Mouse (Mus musculus) liver, embryonic 11.5 days (tissue): ENCODE data around the gene Uqcc2. TPM values are rescaled to one million over a fixed set of nuclear protein-coding genes. Genes with fewer than 3 reads are reported as not detected.

ENCODE experiments used
- ATAC-seq: fragments of 200-750 bp; cut with Nextera tagmentation; replicated peaks from 2 replicates; pipeline ENCODE4 v1.8.0; 2017; ENCODE audit warnings: moderate number of reproducible peaks, mild to moderate bottlenecking, moderate TSS enrichment, moderate library complexity; ENCODE audit not compliant: low FRiP score
- DNase-seq: peaks from one replicate; pipeline ENCODE4 v3.0.0-alpha.2; 2017; ENCODE audit warnings: low spot score
- H3K27ac ChIP-seq: fragments of 300-500 bp; sonication (generic); 2 replicates; pipeline ENCODE4 v1.5.1; 2014; ENCODE audit warnings: mild to moderate bottlenecking, low read depth, low read length, control low read depth
- H3K27me3 ChIP-seq: fragments of 300-500 bp; sonication (generic); replicated peaks from 2 replicates; pipeline ENCODE4 v1.6.1; 2014; ENCODE audit warnings: low read length, mixed read lengths; ENCODE audit not compliant: control insufficient read depth, insufficient read depth
- H3K36me3 ChIP-seq: fragments of 300-500 bp; sonication (generic); 2 replicates; pipeline ENCODE4 v1.6.1; 2014; ENCODE audit warnings: mild to moderate bottlenecking, low read length, moderate library complexity, mixed read lengths; ENCODE audit not compliant: control insufficient read depth, insufficient read depth
- H3K4me1 ChIP-seq: fragments of 300-500 bp; sonication (generic); replicated peaks from 2 replicates; pipeline ENCODE4 v1.6.1; 2014; ENCODE audit warnings: low read length, mixed read lengths; ENCODE audit not compliant: control insufficient read depth, insufficient read depth
- H3K4me2 ChIP-seq: fragments of 300-500 bp; sonication (generic); 2 replicates; pipeline ENCODE4 v1.6.1; 2014; ENCODE audit warnings: mild to moderate bottlenecking, control low read depth, moderate library complexity
- H3K4me3 ChIP-seq: fragments of 300-500 bp; sonication (generic); 2 replicates; pipeline ENCODE4 v1.5.1; 2014; ENCODE audit warnings: low read depth, low read length, control low read depth
- H3K9ac ChIP-seq: fragments of 300-500 bp; sonication (generic); 2 replicates; pipeline ENCODE4 v1.6.1; 2014; ENCODE audit warnings: low read depth, low read length, control low read depth
- H3K9me3 ChIP-seq: fragments of 300-500 bp; sonication (generic); 2 replicates; pipeline ENCODE4 v1.6.1; 2016; ENCODE audit warnings: low read length, inconsistent platforms, mixed read lengths; ENCODE audit not compliant: control insufficient read depth
- WGBS: fragments of 180-500 bp; shearing (Covaris S2); extraction: QIAGEN DNeasy Blood & Tissue Kit; methylation state at CpG from one replicate; pipeline ENCODE4 v1.1.7; 2014; 5-methylcytosine and 5-hydroxymethylcytosine counted together
- polyA plus RNA-seq: library from polyadenylated mRNA; unstranded; fragments of >200 nt; fragmentation: Nextera tagmentation; extraction: Ambion mirVana; gene quantifications from 2 replicates; pipeline ENCODE4 v1.2.1, GENCODE M21; 2014

Gene Uqcc2
- polyA plus RNA-seq: 386 and 413 TPM in 2 replicates

DNA sequence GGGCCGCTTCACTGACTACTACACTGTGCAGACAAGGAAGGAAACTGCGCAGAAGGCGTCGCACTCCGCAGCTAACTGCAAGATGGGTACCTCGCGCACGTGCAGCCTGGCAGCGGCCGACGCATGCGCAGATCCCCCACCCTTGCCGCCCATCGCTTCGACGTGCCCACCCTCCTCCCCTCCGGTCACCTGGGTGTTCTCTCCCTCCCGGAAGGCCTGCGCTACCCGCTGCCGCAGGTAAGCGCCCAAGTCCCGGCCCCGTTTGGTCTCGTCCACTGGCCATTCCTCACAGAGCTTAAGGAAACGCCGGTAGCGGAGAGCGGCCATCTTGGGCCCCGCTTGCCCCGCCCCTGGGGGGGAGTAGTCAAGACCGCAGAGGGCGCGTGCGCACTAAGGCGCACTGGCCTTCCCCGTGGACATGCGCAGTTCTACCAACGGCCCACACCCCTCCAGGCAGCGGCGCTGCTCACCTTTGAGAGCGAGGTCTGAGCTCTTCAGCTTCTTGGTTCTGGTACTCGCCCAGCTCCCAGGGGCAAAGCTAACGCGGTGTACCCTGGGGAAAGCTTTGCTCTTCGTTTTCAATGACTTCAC lies at the start of gene Uqcc2:
Uqcc2 (minus strand) TSS at position 366 of the 591 bp plus-strand sequence.
- H3K9me3 ChIP-seq: no peaks in the 10 kb centered on the region
- H3K4me1 ChIP-seq: peaks cover 32% of the 10 kb centered on the region
- H3K27ac ChIP-seq: peak within 1 kb of the TSS; percentile 70
- H3K4me2 ChIP-seq: peak within 1 kb of the TSS; percentile 50
- H3K4me3 ChIP-seq: peak within 1 kb of the TSS; percentile 77
- ATAC-seq: peak; percentile 94
- peak; percentile 97 for DNase-seq
- H3K36me3 ChIP-seq: peaks cover 3% of the 10 kb centered on the region; the same call in 1 of the 2 replicates
- peak within 1 kb of the TSS; percentile 76 for H3K9ac ChIP-seq
- under 1% methylated on average over 46 of the region's 46 CpGs for WGBS
- H3K27me3 ChIP-seq: peaks cover 5% of the 10 kb centered on the region; the same call in 1 of the 2 replicates

DNA sequence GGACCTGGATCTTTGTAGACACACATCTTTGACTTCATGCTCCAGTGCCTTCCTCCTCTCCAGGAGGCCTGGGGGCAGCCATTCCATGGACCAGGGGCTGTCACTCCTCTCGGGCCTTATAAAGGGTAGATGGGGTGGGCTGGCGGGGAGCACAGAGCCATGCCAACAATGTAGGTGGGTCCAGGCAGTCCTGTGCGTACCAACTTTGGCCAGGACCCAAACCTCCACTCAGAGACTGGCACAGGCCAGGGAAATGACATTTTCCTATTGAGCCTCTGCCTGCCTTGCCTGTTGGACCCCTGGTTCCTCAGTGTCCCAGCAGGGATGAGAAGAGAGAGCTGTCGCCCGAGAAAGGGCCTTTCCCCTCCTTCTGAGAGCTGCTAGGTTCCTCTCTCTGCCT lies 48.7 kb upstream of the Uqcc2 start:
- DNase-seq (no peak), ATAC-seq (no peak)
- H3K9ac ChIP-seq: no peak overlapping the region
- H3K4me1 ChIP-seq: peaks cover 8% of the 10 kb centered on the region
- peaks cover 4% of the 10 kb centered on the region; the same call in 1 of the 2 replicates for H3K9me3 ChIP-seq
- no peak overlapping the region for H3K4me2 ChIP-seq
- no peaks in the 10 kb centered on the region for H3K36me3 ChIP-seq
- WGBS: 80% methylated on average over 5 of the region's 5 CpGs
- no peak overlapping the region for H3K4me3 ChIP-seq
- no peak overlapping the region for H3K27ac ChIP-seq
- H3K27me3 ChIP-seq: no peaks in the 10 kb centered on the region

- no peak overlapping the region for H3K4me3 ChIP-seq
- peaks cover 4% of the 10 kb centered on the region; the same call in 1 of the 2 replicates for H3K9me3 ChIP-seq
- H3K36me3 ChIP-seq: no peaks in the 10 kb centered on the region
- no peak overlapping the region for H3K4me2 ChIP-seq
- no peak overlapping the region for H3K27ac ChIP-seq
- no peak overlapping the region for H3K9ac ChIP-seq
- H3K27me3 ChIP-seq: no peaks in the 10 kb centered on the region
- 40% methylated on average over 3 of the region's 3 CpGs for WGBS
- ATAC-seq (peak; percentile 46), DNase-seq (no peak)
- peaks cover 8% of the 10 kb centered on the region for H3K4me1 ChIP-seq
These were observed 48.0 kb upstream of the Uqcc2 start for GRCm38 (mm10) chr17:27181666-27182065.

- Histone ChIP-seq H3K4me3 (no peak overlapping the region), H3K36me3 (no peaks in the 10 kb centered on the region), H3K4me1 (peaks cover 12% of the 10 kb centered on the region), H3K27ac (no peak overlapping the region), H3K9me3 (peaks cover 4% of the 10 kb centered on the region; the same call in 1 of the 2 replicates), H3K9ac (no peak overlapping the region), H3K27me3 (no peaks in the 10 kb centered on the region), H3K4me2 (no peak overlapping the region)
- ATAC-seq: no peak
- no peak for DNase-seq
- 54% methylated on average over 12 of the region's 12 CpGs for whole genome bisulfite sequencing
These were observed 46.1 kb upstream of the Uqcc2 start for GRCm38 (mm10) chr17:27179681-27180280.

GRCm38 (mm10) chr17:27178427-27179177 lies 44.9 kb upstream of the Uqcc2 start:
- H3K4me3 ChIP-seq: no peak overlapping the region
- H3K4me2 ChIP-seq: no peak overlapping the region
- DNase-seq (no peak), ATAC-seq (peak; percentile 55)
- H3K9ac ChIP-seq: no peak overlapping the region
- H3K27ac ChIP-seq: peak overlapping the region; percentile 28; the same call in 1 of the 2 replicates
- no peaks in the 10 kb centered on the region for H3K27me3 ChIP-seq
- H3K36me3 ChIP-seq: no peaks in the 10 kb centered on the region
- peaks cover 4% of the 10 kb centered on the region; the same call in 1 of the 2 replicates for H3K9me3 ChIP-seq
- WGBS: 82% methylated on average over 17 of the region's 17 CpGs
- peaks cover 10% of the 10 kb centered on the region for H3K4me1 ChIP-seq

- Histone ChIP-seq H3K9ac (no peak overlapping the region), H3K9me3 (peaks cover 4% of the 10 kb centered on the region; the same call in 1 of the 2 replicates), H3K36me3 (no peaks in the 10 kb centered on the region), H3K4me1 (peaks cover 9% of the 10 kb centered on the region), H3K27me3 (no peaks in the 10 kb centered on the region; the same call in 1 of the 2 replicates), H3K4me3 (no peak overlapping the region), H3K27ac (no peak overlapping the region), H3K4me2 (no peak overlapping the region)
- WGBS: 80% methylated on average over 9 of the region's 9 CpGs
- ATAC-seq (no peak), DNase-seq (no peak)
These were observed 44.3 kb upstream of the Uqcc2 start for GRCm38 (mm10) chr17:27178019-27178418.

DNA sequence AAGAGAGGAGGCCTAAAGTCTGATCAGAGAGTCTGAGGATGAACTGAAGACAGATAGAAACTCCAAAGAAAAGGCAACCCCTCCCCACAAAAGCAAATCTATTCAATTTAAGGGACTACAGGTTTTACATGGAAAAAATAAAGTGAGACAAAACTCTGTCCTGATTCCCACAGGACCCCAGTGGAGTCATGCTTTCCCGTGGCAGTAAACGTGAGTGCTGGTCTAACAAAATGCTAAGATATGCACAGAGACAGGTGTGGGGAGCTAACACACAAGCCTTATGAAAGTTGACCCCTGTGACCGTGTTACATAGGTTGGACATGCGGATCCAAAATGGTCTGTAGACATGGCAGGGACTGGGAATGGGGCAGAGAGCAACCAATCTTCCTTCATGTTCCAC lies 43.0 kb upstream of the Uqcc2 start:
- DNase-seq: no peak
- no peak for ATAC-seq
- WGBS: 82% methylated on average over 4 of the region's 4 CpGs

DNA sequence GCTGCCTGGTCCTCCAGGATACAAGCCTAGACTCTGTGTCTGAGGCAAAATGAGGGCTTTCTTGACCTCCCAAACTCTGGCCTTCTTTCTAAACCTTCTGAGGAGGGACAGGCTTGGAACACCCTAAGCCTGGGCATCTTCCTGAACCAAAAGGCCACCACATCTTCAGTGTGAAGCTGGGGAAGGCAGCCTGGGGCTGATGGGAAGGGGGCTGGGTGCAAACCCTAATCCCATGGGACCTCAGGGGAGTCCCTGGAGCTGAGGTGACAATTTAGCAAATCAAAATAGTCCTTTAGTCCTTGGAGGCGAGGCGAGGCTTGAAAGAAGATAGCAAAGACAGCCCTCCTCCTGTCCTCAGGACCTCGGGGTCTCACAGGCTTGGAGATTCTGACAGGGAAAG lies 42.6 kb upstream of the Uqcc2 start:
- H3K4me2 ChIP-seq: no peak overlapping the region
- no peaks in the 10 kb centered on the region for H3K36me3 ChIP-seq
- no peak overlapping the region for H3K27ac ChIP-seq
- WGBS: 69% methylated on average over 3 of the region's 3 CpGs
- no peak overlapping the region for H3K9ac ChIP-seq
- H3K27me3 ChIP-seq: no peaks in the 10 kb centered on the region; the same call in 1 of the 2 replicates
- H3K4me3 ChIP-seq: no peak overlapping the region
- peaks cover 4% of the 10 kb centered on the region; the same call in 1 of the 2 replicates for H3K9me3 ChIP-seq
- DNase-seq (no peak), ATAC-seq (no peak)
- peaks cover 6% of the 10 kb centered on the region for H3K4me1 ChIP-seq

More for the DNA sequence above, 43.0 kb upstream of the Uqcc2 start:
- H3K36me3 ChIP-seq: no peaks in the 10 kb centered on the region
- H3K27me3 ChIP-seq: no peaks in the 10 kb centered on the region; the same call in 1 of the 2 replicates
- H3K9me3 ChIP-seq: peaks cover 4% of the 10 kb centered on the region; the same call in 1 of the 2 replicates
- no peak overlapping the region for H3K9ac ChIP-seq
- no peak overlapping the region for H3K4me2 ChIP-seq
- no peak overlapping the region for H3K27ac ChIP-seq
- H3K4me1 ChIP-seq: peaks cover 8% of the 10 kb centered on the region
- H3K4me3 ChIP-seq: no peak overlapping the region
